Mouse (Mus musculus) cerebellum, adult 11-12 months (tissue): ENCODE results near the gene Zfp668.
"Not testable (repeated sequence)": the region's sequence is repeated elsewhere in the genome, so short reads cannot be mapped to it uniquely, and the experiment has no call there.

Experiments used
- DNase-seq: peaks from one replicate; pipeline ENCODE4 v3.0.0; 2022

Gene Zfp668

GRCm38 (mm10) chr7:127876467-127877348 is at the start of gene Zfp668:
Zfp668 (minus strand) TSS chr7:127876828.
- peak; percentile 86 for DNase-seq

- DNase-seq, result no peak
These were observed 49.4 kb upstream of the Zfp668 start for GRCm38 (mm10) chr7:127926066-127926465.

GRCm38 (mm10) chr7:127925252-127925651 is 48.6 kb upstream of the Zfp668 start:
- DNase-seq, result no peak

- no peak for DNase-seq
These were observed 47.1 kb upstream of the Zfp668 start for GRCm38 (mm10) chr7:127923714-127924113.

- no peak for DNase-seq
These were observed 46.0 kb upstream of the Zfp668 start for GRCm38 (mm10) chr7:127922451-127923275.

- DNase-seq, result no peak
These were observed 44.9 kb upstream of the Zfp668 start for GRCm38 (mm10) chr7:127921516-127921915.

- no peak for DNase-seq
These were observed 42.7 kb upstream of the Zfp668 start for GRCm38 (mm10) chr7:127919290-127919689.

GRCm38 (mm10) chr7:127918203-127918602 is 41.6 kb upstream of the Zfp668 start:
- no peak for DNase-seq

GRCm38 (mm10) chr7:127915293-127915692 is 38.7 kb upstream of the Zfp668 start:
- no peak for DNase-seq

GRCm38 (mm10) chr7:127912938-127913337 is 36.3 kb upstream of the Zfp668 start:
- no peak for DNase-seq

GRCm38 (mm10) chr7:127912190-127912871 is 35.7 kb upstream of the Zfp668 start, which contains the start of gene Kat8:
Kat8 (plus strand) TSS chr7:127912516.
- DNase-seq, result peak; percentile 86

- no peak for DNase-seq
These were observed 32.0 kb upstream of the Zfp668 start for GRCm38 (mm10) chr7:127908656-127909055.

GRCm38 (mm10) chr7:127907939-127908338 is 31.3 kb upstream of the Zfp668 start:
- DNase-seq, result no peak

GRCm38 (mm10) chr7:127903971-127904796 is 27.6 kb upstream of the Zfp668 start, which contains the start of gene Bckdk:
Bckdk (plus strand) TSS chr7:127904082.
- DNase-seq, result peak; percentile 81

GRCm38 (mm10) chr7:127901772-127902171 is 25.1 kb upstream of the Zfp668 start:
- DNase-seq, result no peak

GRCm38 (mm10) chr7:127899997-127900396 is 23.4 kb upstream of the Zfp668 start:
- DNase-seq, result no peak

GRCm38 (mm10) chr7:127898179-127898956 is 21.7 kb upstream of the Zfp668 start:
- no peak for DNase-seq

- no peak for DNase-seq
These were observed 20.9 kb upstream of the Zfp668 start for GRCm38 (mm10) chr7:127897542-127897941.

- DNase-seq, result peak; percentile 69
These were observed 19.8 kb upstream of the Zfp668 start for GRCm38 (mm10) chr7:127896384-127896783.

- not testable (repeated sequence) for DNase-seq
These were observed 19.3 kb upstream of the Zfp668 start for GRCm38 (mm10) chr7:127895891-127896290.

GRCm38 (mm10) chr7:127895442-127895841 is 18.8 kb upstream of the Zfp668 start, which contains the start of the genes Gm21974 and Vkorc1:
Gm21974 (minus strand) TSS chr7:127895454.
Vkorc1 (minus strand) TSS chr7:127895617.
- peak; percentile 98 for DNase-seq
